Mouse (Mus musculus) limb, embryonic 14.5 days (tissue): ENCODE data around the gene Ovol2. TPM values are rescaled to one million over a fixed set of nuclear protein-coding genes. Genes with fewer than 3 reads are reported as not detected.

ENCODE experiments used
- ATAC-seq: fragments of 200-750 bp; cut with Nextera tagmentation; 2 replicates; pipeline ENCODE4 v1.8.0; 2017; ENCODE audit warnings: low read depth, moderate number of reproducible peaks, moderate TSS enrichment; ENCODE audit not compliant: low FRiP score
- DNase-seq: peaks from one replicate; pipeline ENCODE4 v3.0.0-alpha.2; 2015; ENCODE audit warnings: low spot score
- H3K27ac ChIP-seq: fragments of 300-500 bp; sonication (generic); replicated peaks from 2 replicates; pipeline ENCODE4 v1.5.1; 2014; ENCODE audit warnings: low read depth, mild to moderate bottlenecking, low read length, moderate library complexity, mixed read lengths
- H3K27me3 ChIP-seq: fragments of 300-500 bp; sonication (generic); 2 replicates; pipeline ENCODE4 v1.6.1; 2014; ENCODE audit warnings: low read length, mixed read lengths; ENCODE audit not compliant: control insufficient read depth, insufficient read depth
- H3K36me3 ChIP-seq: fragments of 300-500 bp; sonication (generic); 2 replicates; pipeline ENCODE4 v1.6.1; 2014; ENCODE audit warnings: mild to moderate bottlenecking, low read length, moderate library complexity, mixed read lengths; ENCODE audit not compliant: control insufficient read depth, insufficient read depth
- H3K4me1 ChIP-seq: fragments of 300-500 bp; sonication (generic); 2 replicates; pipeline ENCODE4 v1.6.1; 2014; ENCODE audit warnings: antibody characterized with exemption, low read length, mixed read lengths; ENCODE audit not compliant: control insufficient read depth, insufficient read depth
- H3K4me2 ChIP-seq: fragments of 300-500 bp; sonication (generic); replicated peaks from 2 replicates; pipeline ENCODE4 v1.6.1; 2014; ENCODE audit warnings: low read depth, mild to moderate bottlenecking, low read length, moderate library complexity; ENCODE audit not compliant: severe bottlenecking
- H3K4me3 ChIP-seq: fragments of 300-500 bp; sonication (generic); replicated peaks from 2 replicates; pipeline ENCODE4 v1.5.1; 2014; ENCODE audit warnings: low read length
- H3K9ac ChIP-seq: fragments of 300-500 bp; sonication (generic); 2 replicates; pipeline ENCODE4 v1.6.1; 2014; ENCODE audit warnings: mild to moderate bottlenecking, low read depth, low read length, moderate library complexity; ENCODE audit not compliant: severe bottlenecking
- H3K9me3 ChIP-seq: fragments of 300-500 bp; sonication (generic); 2 replicates; pipeline ENCODE4 v1.6.1; 2016; ENCODE audit warnings: low read length; ENCODE audit not compliant: control insufficient read depth
- POLR2A ChIP-seq: fragments of 200-500 bp; IDR thresholded peaks from 2 replicates; pipeline ENCODE4 v1.8.0; 2012; ENCODE audit warnings: inconsistent platforms, mild to moderate bottlenecking, moderate library complexity, borderline replicate concordance; ENCODE audit not compliant: insufficient read depth, insufficient read length; ENCODE audit errors: extremely low read depth
- WGBS: fragments of 180-500 bp; shearing (Covaris S2); extraction: QIAGEN DNeasy Blood & Tissue Kit; methylation state at CpG from one replicate; pipeline ENCODE4 v1.1.7; 2014; 5-methylcytosine and 5-hydroxymethylcytosine counted together
- polyA plus RNA-seq, 2 experiments: library from polyadenylated mRNA; depleted of rRNA in 1 of 2; stranded (reverse) in 1 of 2; unstranded in 1 of 2; fragments of >200 nt; fragmentation: Nextera tagmentation in 1 of 2; extraction: Ambion mirVana in 1 of 2; gene quantifications; 2 replicates each; pipeline versions ENCODE4 v1.2.1 to v1.2.3; 2012 to 2014

Gene Ovol2
- polyA plus RNA-seq, 2 experiments = 1.8 to 2.9 TPM

- Histone ChIP-seq H3K4me3 (no peak overlapping the region), H3K9ac (no peak overlapping the region), H3K27ac (no peak overlapping the region), H3K27me3 (no peaks in the 10 kb centered on the region), H3K36me3 (no peaks in the 10 kb centered on the region), H3K4me2 (no peak overlapping the region), H3K4me1 (no peaks in the 10 kb centered on the region), H3K9me3 (no peaks in the 10 kb centered on the region)
- no peak for ATAC-seq
- no peak for DNase-seq
- TF ChIP-seq POLR2A = no peak
- 93% methylated on average over 11 of the region's 11 CpGs for WGBS
These were observed 30.8 kb downstream of the Ovol2 start for GRCm38 (mm10) chr2:144301101-144301500.

GRCm38 (mm10) chr2:144299749-144300669 lies 31.9 kb downstream of the Ovol2 start:
- Histone ChIP-seq H3K27me3 (no peaks in the 10 kb centered on the region), H3K4me1 (no peaks in the 10 kb centered on the region), H3K4me3 (no peak overlapping the region), H3K4me2 (no peak overlapping the region), H3K9me3 (no peaks in the 10 kb centered on the region), H3K27ac (no peak overlapping the region), H3K36me3 (no peaks in the 10 kb centered on the region), H3K9ac (no peak overlapping the region)
- 63% methylated on average over 9 of the region's 9 CpGs for WGBS
- DNase-seq = no peak
- TF ChIP-seq POLR2A = no peak
- no peak for ATAC-seq

GRCm38 (mm10) chr2:144295145-144295735 lies 36.7 kb downstream of the Ovol2 start:
- Histone ChIP-seq H3K4me1 (no peaks in the 10 kb centered on the region), H3K27ac (no peak overlapping the region), H3K4me2 (no peak overlapping the region), H3K4me3 (no peak overlapping the region), H3K36me3 (no peaks in the 10 kb centered on the region), H3K27me3 (no peaks in the 10 kb centered on the region), H3K9ac (no peak overlapping the region), H3K9me3 (no peaks in the 10 kb centered on the region)
- no peak for ATAC-seq
- 65% methylated on average over 9 of the region's 9 CpGs for WGBS
- no peak for DNase-seq
- no peak for TF ChIP-seq POLR2A

- no peak overlapping the region for H3K4me3 ChIP-seq
- no peaks in the 10 kb centered on the region for H3K27me3 ChIP-seq
- H3K4me1 ChIP-seq = no peaks in the 10 kb centered on the region
- ATAC-seq = no peak
- no peaks in the 10 kb centered on the region for H3K36me3 ChIP-seq
- H3K4me2 ChIP-seq = no peak overlapping the region
- no peak for DNase-seq
- no peak overlapping the region for H3K27ac ChIP-seq
- H3K9me3 ChIP-seq = no peaks in the 10 kb centered on the region
- TF ChIP-seq POLR2A = no peak
- 87% methylated on average over 11 of the region's 11 CpGs for WGBS
- no peak overlapping the region for H3K9ac ChIP-seq
These were observed 40.2 kb downstream of the Ovol2 start for GRCm38 (mm10) chr2:144291600-144292305.

GRCm38 (mm10) chr2:144290321-144290720 lies 41.6 kb downstream of the Ovol2 start:
- no peak for TF ChIP-seq POLR2A
- Histone ChIP-seq H3K36me3 (no peaks in the 10 kb centered on the region), H3K9me3 (no peaks in the 10 kb centered on the region), H3K4me2 (no peak overlapping the region), H3K27me3 (no peaks in the 10 kb centered on the region), H3K9ac (no peak overlapping the region), H3K27ac (no peak overlapping the region), H3K4me3 (no peak overlapping the region), H3K4me1 (no peaks in the 10 kb centered on the region)
- 85% methylated on average over 7 of the region's 7 CpGs for WGBS
- ATAC-seq = no peak
- DNase-seq = no peak
